Comparison of ENCODE assay signal across 8 mouse cellular contexts in the genomic region with DNA sequence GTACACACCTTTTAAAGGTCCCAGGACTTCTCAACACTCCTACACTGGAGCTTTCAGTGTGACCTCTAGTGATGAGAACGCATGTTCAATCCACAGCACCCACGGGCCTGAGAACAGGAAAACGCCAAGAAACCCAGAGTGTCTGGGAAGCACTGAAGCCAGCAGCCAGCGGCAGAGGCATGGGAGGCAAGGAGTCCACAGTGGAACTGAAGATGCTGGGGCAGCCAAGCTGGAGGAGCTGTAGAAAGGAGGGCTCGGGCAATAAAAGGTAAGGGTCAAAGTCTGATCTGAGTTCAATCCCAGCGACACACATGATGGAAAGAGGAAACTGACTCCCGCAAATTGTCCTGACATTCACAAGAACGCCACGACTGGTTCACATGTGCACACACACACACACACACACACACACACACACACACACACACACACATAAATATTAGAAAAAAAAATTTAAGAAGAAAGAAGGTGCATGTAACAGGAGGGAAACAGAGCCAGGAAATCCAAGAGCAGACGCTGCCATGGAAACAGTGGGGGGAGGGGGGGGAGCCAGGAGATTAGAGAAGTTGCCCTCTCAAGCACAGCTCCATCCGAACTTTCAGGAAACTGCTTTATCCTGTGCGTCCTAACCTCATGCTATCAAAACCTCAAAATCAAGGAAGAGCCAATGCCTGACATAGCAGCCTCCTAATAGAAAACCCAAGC. TPM values are rescaled to one million over a fixed set of nuclear protein-coding genes. Genes with fewer than 3 reads are reported as not detected.
DNase-seq lines count a peak whose midpoint lies in the region; ATAC-seq and TF ChIP-seq lines count a peak whose summit lies in the region.

No protein-coding gene starts in this region.

- H3K4me1 ChIP-seq in forebrain, embryonic 12.5 days: peaks cover 32% of the 10 kb centered on the region
- peaks cover 21% of the 10 kb centered on the region; the same call in 1 of the 2 replicates for H3K4me1 ChIP-seq in intestine, embryonic 15.5 days (replicated peaks)
- H3K4me1 ChIP-seq in liver, embryonic 14.5 days (replicated peaks; ENCODE audit: control insufficient read depth in 2 of 2, insufficient read depth in 2 of 2, low read length in 1 of 2): peaks cover 63 to 64% of the 10 kb centered on the region in 2 experiments
- H3K4me1 ChIP-seq in neural tube, embryonic 11.5 days (ENCODE audit: control insufficient read depth, insufficient read depth, low read length): peaks cover 7% of the 10 kb centered on the region

- TF ChIP-seq CTCF in liver, embryonic 14.5 days (IDR thresholded peaks at IDR 0.05; ENCODE audit: low read depth): no peak

- H3K9me3 ChIP-seq in forebrain, embryonic 12.5 days: no peaks in the 10 kb centered on the region
- no peaks in the 10 kb centered on the region for H3K9me3 ChIP-seq in intestine, embryonic 15.5 days
- H3K9me3 ChIP-seq in liver, embryonic 14.5 days (ENCODE audit: control insufficient read depth, low read length): no peaks in the 10 kb centered on the region
- H3K9me3 ChIP-seq in neural tube, embryonic 11.5 days (ENCODE audit: control insufficient read depth, low read length): no peaks in the 10 kb centered on the region

- peak; percentile 30 for ATAC-seq in forebrain, embryonic 12.5 days (ENCODE audit: low FRiP score)
- ATAC-seq in intestine, embryonic 15.5 days: peak; percentile 55
- peak; percentile 14; the same call in 1 of the 2 replicates for ATAC-seq in liver, embryonic 14.5 days (ENCODE audit: insufficient read depth)
- peak; percentile 41 for ATAC-seq in neural tube, embryonic 11.5 days (ENCODE audit: insufficient read depth, low FRiP score, low TSS enrichment)

- H3K4me2 ChIP-seq in forebrain, embryonic 12.5 days: peak overlapping the region; percentile 77
- H3K4me2 ChIP-seq in intestine, embryonic 15.5 days (replicated peaks): peak overlapping the region; percentile 99
- peak overlapping the region; percentile 99 for H3K4me2 ChIP-seq in liver, embryonic 14.5 days (ENCODE audit: low read depth)
- peak overlapping the region; percentile 99 for H3K4me2 ChIP-seq in neural tube, embryonic 11.5 days (ENCODE audit: low read depth)

- peak overlapping the region; percentile 89 for H3K27ac ChIP-seq in forebrain, embryonic 12.5 days
- peak overlapping the region; percentile 99 for H3K27ac ChIP-seq in intestine, embryonic 15.5 days
- peak overlapping the region; percentile 97 for H3K27ac ChIP-seq in liver, embryonic 14.5 days
- H3K27ac ChIP-seq in neural tube, embryonic 11.5 days (ENCODE audit: low read depth, low read length): peak overlapping the region; percentile 79; the same call in 1 of the 2 replicates

- WGBS in forebrain, embryonic 12.5 days: 10% methylated on average over 12 of the region's 12 CpGs
- 3% methylated on average over 12 of the region's 12 CpGs for WGBS in intestine, embryonic 15.5 days
- WGBS in liver, embryonic 14.5 days (ENCODE audit: insufficient replicate concordance): 3% methylated on average over 12 of the region's 12 CpGs
- 10% methylated on average over 12 of the region's 12 CpGs for WGBS in neural tube, embryonic 11.5 days

- no peak for TF ChIP-seq EP300 in liver, embryonic 14.5 days (IDR thresholded peaks at IDR 0.05; ENCODE audit: low read depth)

- H3K36me3 ChIP-seq in forebrain, embryonic 12.5 days (replicated peaks): no peaks in the 10 kb centered on the region
- no peaks in the 10 kb centered on the region for H3K36me3 ChIP-seq in intestine, embryonic 15.5 days
- no peaks in the 10 kb centered on the region for H3K36me3 ChIP-seq in liver, embryonic 14.5 days (replicated peaks; ENCODE audit: control insufficient read depth, insufficient read depth, low read depth)
- H3K36me3 ChIP-seq in neural tube, embryonic 11.5 days (ENCODE audit: control insufficient read depth, insufficient read depth, low read length): no peaks in the 10 kb centered on the region

- peaks cover 6% of the 10 kb centered on the region for H3K27me3 ChIP-seq in forebrain, embryonic 12.5 days
- H3K27me3 ChIP-seq in intestine, embryonic 15.5 days (replicated peaks): no peaks in the 10 kb centered on the region
- no peaks in the 10 kb centered on the region for H3K27me3 ChIP-seq in liver, embryonic 14.5 days (ENCODE audit: control insufficient read depth, insufficient read depth, low read length)
- peaks cover 6% of the 10 kb centered on the region for H3K27me3 ChIP-seq in neural tube, embryonic 11.5 days (ENCODE audit: control insufficient read depth, insufficient read depth, low read length)

- H3K9ac ChIP-seq in forebrain, embryonic 12.5 days: peak overlapping the region; percentile 57; the same call in 1 of the 2 replicates
- H3K9ac ChIP-seq in intestine, embryonic 15.5 days: peak overlapping the region; percentile 47; the same call in 1 of the 2 replicates
- H3K9ac ChIP-seq in liver, embryonic 14.5 days (replicated peaks): peak overlapping the region; percentile 89
- H3K9ac ChIP-seq in neural tube, embryonic 11.5 days (ENCODE audit: low read length): peak overlapping the region; percentile 76

- peak overlapping the region; percentile 40 for H3K4me3 ChIP-seq in forebrain, embryonic 12.5 days (replicated peaks)
- peak overlapping the region; percentile 49 for H3K4me3 ChIP-seq in intestine, embryonic 15.5 days (replicated peaks)
- peak overlapping the region; percentile 75 to 84 for H3K4me3 ChIP-seq in liver, embryonic 14.5 days (ENCODE audit: insufficient read depth in 1 of 2, low read depth in 2 of 2, low read length in 2 of 2)
- H3K4me3 ChIP-seq in neural tube, embryonic 11.5 days (ENCODE audit: low read depth, low read length): peak overlapping the region; percentile 34

- DNase-seq in heart, adult 18-20 months: peak; percentile 31 to 52
- no peak for DNase-seq in heart, adult 9 months (ENCODE audit: low spot score in 2 of 2)
- DNase-seq in liver, embryonic 14.5 days (ENCODE audit: low read depth in 3 of 3, low spot score in 3 of 3): no peak
- peak; percentile 65 for DNase-seq in neural tube, embryonic 11.5 days (ENCODE audit: low spot score)
- DNase-seq in cerebellum, postnatal 36 days: no peak
- DNase-seq in layer of hippocampus, adult 8-10 months (ENCODE audit: low spot score in 2 of 2): no peak

RNA-seq across cellular contexts. Expression of gene Tpt1, which starts 11.2 kb away (rescaled TPM):
- total RNA-seq in heart, adult 18-20 months (2021): 1,000 to 10,000 TPM; 2,629 to 3,296 TPM
- 955 and 986 TPM in 2 replicates for polyA plus RNA-seq in forebrain, embryonic 12.5 days (2016; fragmentation: Nextera tagmentation; extraction: Ambion mirVana)
- polyA plus RNA-seq in intestine, embryonic 15.5 days (2015; fragmentation: Nextera tagmentation; extraction: Ambion mirVana): 988 and 1,053 TPM in 2 replicates
- polyA plus RNA-seq in liver, embryonic 14.5 days (2012; rRNA removed): 857 and 1,453 TPM in 2 replicates
- 684 and 702 TPM in 2 replicates for polyA plus RNA-seq in liver, embryonic 14.5 days (2014; fragmentation: Nextera tagmentation; extraction: Ambion mirVana)
- 993 and 1,049 TPM in 2 replicates for polyA plus RNA-seq in neural tube, embryonic 11.5 days (2014; fragmentation: Nextera tagmentation; extraction: Ambion mirVana)
- 1,000 to 10,000 TPM in 2 of 4 experiments, 100 to 1,000 TPM in 2; 898 to 1,122 (median 1,004) TPM for total RNA-seq in layer of hippocampus, adult 8-10 months (2022)

RNA-seq across cellular contexts. Expression of gene Slc25a30, which starts 46.9 kb away (rescaled TPM):
- total RNA-seq in heart, adult 18-20 months (2021): 10 to 100 TPM; 16.6 to 18.5 TPM
- polyA plus RNA-seq in forebrain, embryonic 12.5 days (2016; fragmentation: Nextera tagmentation; extraction: Ambion mirVana): 9.7 and 10.2 TPM in 2 replicates
- polyA plus RNA-seq in intestine, embryonic 15.5 days (2015; fragmentation: Nextera tagmentation; extraction: Ambion mirVana): 2.3 and 3.0 TPM in 2 replicates
- polyA plus RNA-seq in liver, embryonic 14.5 days (2012; rRNA removed): 2.6 and 3.8 TPM in 2 replicates
- 2.0 and 2.8 TPM in 2 replicates for polyA plus RNA-seq in liver, embryonic 14.5 days (2014; fragmentation: Nextera tagmentation; extraction: Ambion mirVana)
- 7.5 and 7.9 TPM in 2 replicates for polyA plus RNA-seq in neural tube, embryonic 11.5 days (2014; fragmentation: Nextera tagmentation; extraction: Ambion mirVana)
- 10 to 100 TPM; 13.0 to 15.3 (median 14.3) TPM for total RNA-seq in layer of hippocampus, adult 8-10 months (2022)

Comparison
In these comparisons a context has a peak if more than half of its experiments do, and no peak if none do; other contexts are left out.
1. DNase-seq: peak in heart, adult 18-20 months (2 of 2) and neural tube, embryonic 11.5 days (single experiment); none in heart, adult 9 months (0 of 2), liver, embryonic 14.5 days (0 of 3), cerebellum, postnatal 36 days (0 of 2) and layer of hippocampus, adult 8-10 months (0 of 2).
2. Peak in every context shown above with its lines, with median percentiles within 50 percentile points of each other: ATAC-seq, H3K27ac ChIP-seq, H3K4me2 ChIP-seq, H3K4me3 ChIP-seq and H3K9ac ChIP-seq.